Mouse (Mus musculus) G1E (cell line): ENCODE measurements around the gene Rnf128. TPM values are rescaled to one million over a fixed set of nuclear protein-coding genes. Genes with fewer than 3 reads are reported as not detected.

Experiments
- ATAC-seq: 2 replicates; pipeline ENCODE4 v1.8.0; 2016; ENCODE audit warnings: mild to moderate bottlenecking; ENCODE audit not compliant: insufficient number of reproducible peaks, poor library complexity, low FRiP score, severe bottlenecking; ENCODE audit errors: extremely low read depth
- DNase-seq: peaks from one replicate; pipeline ENCODE4 v3.0.0; 2012; ENCODE audit warnings: low spot score
- H3K27me3 ChIP-seq: 2 replicates; pipeline ENCODE4 v1.6.1; 2012; ENCODE audit warnings: mild to moderate bottlenecking, low read length, inconsistent platforms; ENCODE audit not compliant: insufficient read depth
- H3K36me3 ChIP-seq: replicated peaks from 2 replicates; pipeline ENCODE3; 2012; ENCODE audit warnings: mild to moderate bottlenecking, inconsistent platforms
- H3K4me1 ChIP-seq: 2 replicates; pipeline ENCODE4 v1.6.1; 2012; ENCODE audit warnings: low read depth, low read length, inconsistent platforms, mixed read lengths; ENCODE audit not compliant: insufficient read depth
- H3K4me3 ChIP-seq: 2 replicates; pipeline ENCODE4 v1.5.1; 2012; ENCODE audit warnings: low read depth, mild to moderate bottlenecking, inconsistent platforms, low read length, moderate library complexity, mixed read lengths
- H3K9me3 ChIP-seq: replicated peaks from 2 replicates; pipeline ENCODE4 v1.6.1; 2012; ENCODE audit warnings: inconsistent platforms
- CTCF ChIP-seq: IDR thresholded peaks from 2 replicates; pipeline ENCODE4 v1.5.1; 2012; ENCODE audit warnings: low read depth, low read length, inconsistent platforms, mixed read lengths
- GATA1 ChIP-seq: IDR thresholded peaks from 2 replicates; pipeline ENCODE4 v1.6.1; 2012; ENCODE audit warnings: borderline replicate concordance, low read length, inconsistent platforms, mixed read lengths
- GATA2 ChIP-seq: IDR thresholded peaks from 2 replicates; pipeline ENCODE4 v1.6.1; 2012; ENCODE audit warnings: low read depth, low read length, inconsistent platforms, borderline replicate concordance
- POLR2AphosphoS5 ChIP-seq: IDR thresholded peaks from 2 replicates; pipeline ENCODE4 v1.6.1; 2012; ENCODE audit warnings: low read depth, low read length, inconsistent platforms; ENCODE audit not compliant: insufficient replicate concordance
- TAL1 ChIP-seq: conservative IDR thresholded peaks from 2 replicates; pipeline ENCODE4 v1.6.1; 2012; ENCODE audit warnings: low read depth, low read length, inconsistent platforms, mixed read lengths
- polyA plus RNA-seq: library from polyadenylated mRNA; stranded (reverse); fragments of >175 nt; gene quantifications from 2 replicates; pipeline ENCODE4 v1.2.3, GENCODE M21; 2012
- total RNA-seq, 2 experiments: library from RNA; stranded (forward) in 1 of 2; stranded (reverse) in 1 of 2; fragments of 200-1000 nt in 1 of 2; fragments of >200 nt in 1 of 2; fragmentation: Nextera tagmentation in 1 of 2; gene quantifications; 2 replicates each; pipeline ENCODE4 v1.2.3; 2014 to 2017

Gene Rnf128
- total and polyA plus RNA-seq, 3 experiments, result 19.2 to 125 (median 80.2) TPM

DNA sequence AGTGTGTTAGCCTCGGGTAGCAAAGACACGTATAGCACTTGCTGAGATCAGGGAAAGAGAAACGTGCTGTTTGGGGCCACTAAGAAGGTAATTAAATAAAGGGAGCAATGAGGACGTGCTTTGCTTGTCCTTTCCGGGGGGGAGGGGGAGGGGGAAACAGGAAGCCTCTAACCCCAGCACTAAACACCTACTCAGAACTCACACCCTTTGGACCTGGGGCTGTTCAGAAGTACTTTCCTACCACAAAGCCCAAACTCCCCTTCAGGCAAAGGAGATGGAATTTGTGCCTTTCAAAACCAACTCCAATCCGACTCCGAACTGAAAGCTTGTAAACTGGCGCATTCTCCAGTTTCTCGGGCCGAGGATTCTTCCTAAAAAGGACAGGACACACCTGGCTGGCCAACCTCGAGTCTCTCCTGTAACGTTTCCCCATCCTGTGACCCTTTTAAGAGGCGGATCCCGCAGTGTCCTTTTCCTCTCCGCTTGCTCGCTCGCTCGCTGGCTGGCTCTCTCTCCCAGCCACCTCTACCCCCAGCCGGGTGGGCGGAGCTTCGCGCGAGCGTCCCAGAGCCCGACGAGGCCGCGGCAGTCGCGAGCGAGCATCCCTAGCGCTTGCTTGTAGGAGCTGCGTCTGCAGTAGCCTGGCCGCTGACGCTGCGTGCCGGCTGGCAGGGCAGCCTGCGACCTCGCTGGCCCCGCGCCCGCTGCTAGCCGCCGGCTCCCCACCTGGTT, 47.1 kb downstream of the Rnf128 start:
- Histone ChIP-seq H3K27me3 (no peaks in the 10 kb centered on the region), H3K4me1 (peaks cover 10% of the 10 kb centered on the region), H3K36me3 (peaks cover 2% of the 10 kb centered on the region), H3K9me3 (no peaks in the 10 kb centered on the region), H3K4me3 (peak overlapping the region; percentile 83)
- TF ChIP-seq TAL1 (no peak), POLR2AphosphoS5 (no peak), GATA2 (no peak), GATA1 (no peak), CTCF (no peak)
- ATAC-seq (peak; percentile 83), DNase-seq (peak; percentile 75)

- Histone ChIP-seq H3K4me1 (peaks cover 14% of the 10 kb centered on the region), H3K9me3 (no peaks in the 10 kb centered on the region), H3K27me3 (no peaks in the 10 kb centered on the region), H3K4me3 (peak overlapping the region; percentile 83), H3K36me3 (peaks cover 2% of the 10 kb centered on the region)
- TF ChIP-seq CTCF (no peak), TAL1 (no peak), POLR2AphosphoS5 (no peak), GATA2 (no peak), GATA1 (no peak)
- no peak for ATAC-seq
- DNase-seq, result peak; percentile 14
Observed at GRCm38 (mm10) chrX:139610765-139611300, 47.7 kb downstream of the Rnf128 start.

- no peaks in the 10 kb centered on the region for H3K9me3 ChIP-seq
- no peak overlapping the region for H3K4me3 ChIP-seq
- TF ChIP-seq CTCF (no peak), POLR2AphosphoS5 (no peak), TAL1 (no peak), GATA2 (no peak), GATA1 (no peak)
- peaks cover 19% of the 10 kb centered on the region for H3K4me1 ChIP-seq
- DNase-seq (no peak), ATAC-seq (no peak)
- H3K36me3 ChIP-seq, result peaks cover 8% of the 10 kb centered on the region
- H3K27me3 ChIP-seq, result no peaks in the 10 kb centered on the region
Observed at GRCm38 (mm10) chrX:139614761-139615160, 51.6 kb downstream of the Rnf128 start.

GRCm38 (mm10) chrX:139622071-139622470, 59.0 kb downstream of the Rnf128 start:
- Histone ChIP-seq H3K36me3 (peaks cover 6% of the 10 kb centered on the region), H3K4me1 (no peaks in the 10 kb centered on the region), H3K9me3 (no peaks in the 10 kb centered on the region), H3K27me3 (no peaks in the 10 kb centered on the region), H3K4me3 (no peak overlapping the region)
- ATAC-seq (no peak), DNase-seq (no peak)
- TF ChIP-seq GATA1 (no peak), TAL1 (no peak), GATA2 (no peak), CTCF (no peak), POLR2AphosphoS5 (no peak)

DNA sequence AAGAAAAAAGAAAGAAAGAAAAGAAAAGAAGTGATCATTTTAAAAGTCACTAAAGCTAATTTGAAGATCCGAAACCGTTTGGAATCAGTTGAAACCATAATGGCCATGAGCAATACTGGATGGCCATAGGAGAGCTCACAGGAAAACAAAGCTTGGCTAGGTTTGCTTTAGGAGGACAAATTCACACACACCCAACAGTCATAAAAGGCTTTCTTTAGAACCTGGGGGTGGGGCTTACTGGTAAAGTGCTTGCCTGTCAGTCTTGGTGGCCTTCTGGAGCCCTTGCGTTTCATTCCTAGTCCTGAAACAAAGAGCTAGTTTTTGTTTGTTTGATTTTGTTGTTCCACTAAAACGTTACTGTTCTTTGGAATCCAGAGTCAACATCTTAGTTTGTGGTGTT, 71.6 kb downstream of the Rnf128 start:
- no peak overlapping the region for H3K4me3 ChIP-seq
- peaks cover 14% of the 10 kb centered on the region for H3K4me1 ChIP-seq
- no peak for DNase-seq
- peaks cover 10% of the 10 kb centered on the region for H3K36me3 ChIP-seq
- H3K9me3 ChIP-seq, result no peaks in the 10 kb centered on the region
- H3K27me3 ChIP-seq, result no peaks in the 10 kb centered on the region
- TF ChIP-seq TAL1, result no peak
- TF ChIP-seq GATA1, result no peak
- TF ChIP-seq CTCF, result no peak
- TF ChIP-seq POLR2AphosphoS5, result no peak
- TF ChIP-seq GATA2, result no peak
- no peak for ATAC-seq

DNA sequence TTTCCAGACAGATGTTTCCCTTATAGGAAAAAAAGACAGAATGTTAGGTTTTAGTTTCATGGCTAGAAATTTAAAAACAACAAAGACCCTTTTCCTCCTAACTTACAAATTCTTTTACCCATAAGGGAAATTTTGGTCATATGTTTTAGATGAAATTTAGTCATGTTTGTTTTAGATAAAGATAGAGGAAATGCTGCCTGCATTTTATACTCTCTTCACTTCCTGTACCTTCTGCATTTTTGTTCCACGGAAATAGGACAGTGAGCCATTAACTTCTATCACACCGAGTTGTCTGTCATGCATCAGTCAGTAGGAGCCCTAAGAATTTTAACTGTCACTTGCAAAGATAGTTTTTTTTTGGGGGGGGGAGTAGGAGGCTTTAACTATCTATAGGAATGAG, 76.6 kb downstream of the Rnf128 start:
- no peak for DNase-seq
- TF ChIP-seq TAL1, result no peak
- no peak for TF ChIP-seq GATA2
- TF ChIP-seq POLR2AphosphoS5, result no peak
- no peak for TF ChIP-seq GATA1
- no peak for TF ChIP-seq CTCF
- Histone ChIP-seq H3K36me3 (peaks cover 14% of the 10 kb centered on the region), H3K4me1 (peaks cover 10% of the 10 kb centered on the region), H3K9me3 (no peaks in the 10 kb centered on the region), H3K27me3 (no peaks in the 10 kb centered on the region), H3K4me3 (no peak overlapping the region)
- peak; percentile 34; the same call in 1 of the 2 replicates for ATAC-seq
